Mouse (Mus musculus): ENCODE data around the gene Sertad4. TPM values are rescaled to one million over a fixed set of nuclear protein-coding genes. Genes with fewer than 3 reads are reported as not detected.

The Sertad4 gene
- polyA plus RNA-seq, 1 experiment from 2014 or later = 75.3 TPM

DNA sequence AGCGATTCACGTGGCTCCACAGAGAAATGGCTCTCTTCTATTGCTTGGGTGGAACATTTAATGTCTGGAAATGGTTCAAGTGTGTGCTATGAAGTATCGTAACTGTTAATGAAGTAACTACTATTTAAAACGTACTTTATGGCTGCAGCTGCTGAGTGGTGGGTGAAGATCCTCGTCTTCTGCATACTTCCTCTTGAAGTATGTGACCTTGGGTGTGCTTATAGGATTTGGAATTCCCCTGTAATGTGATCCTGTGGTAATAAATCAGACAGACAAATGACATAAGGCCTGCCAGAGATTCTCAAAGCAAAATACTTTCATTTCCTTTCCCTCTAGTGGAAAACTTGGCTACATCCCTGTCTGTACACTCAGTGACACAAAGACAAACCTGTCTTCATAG, 5.9 kb downstream of the Sertad4 start:
- no peak; the same call in 1 of the 2 replicates for ATAC-seq (ENCODE audit: low FRiP score, low read depth)
- H3K9ac ChIP-seq = no peak overlapping the region
- H3K4me2 ChIP-seq (replicated peaks) = no peak overlapping the region
- H3K4me3 ChIP-seq = no peak overlapping the region
- no peaks in the 10 kb centered on the region for H3K27me3 ChIP-seq
- H3K27ac ChIP-seq = no peak overlapping the region
- H3K9me3 ChIP-seq = no peaks in the 10 kb centered on the region
- H3K4me1 ChIP-seq = peaks cover 47% of the 10 kb centered on the region
- H3K36me3 ChIP-seq = peaks cover 61% of the 10 kb centered on the region
- 44% methylated on average over 5 of the region's 5 CpGs for WGBS

DNA sequence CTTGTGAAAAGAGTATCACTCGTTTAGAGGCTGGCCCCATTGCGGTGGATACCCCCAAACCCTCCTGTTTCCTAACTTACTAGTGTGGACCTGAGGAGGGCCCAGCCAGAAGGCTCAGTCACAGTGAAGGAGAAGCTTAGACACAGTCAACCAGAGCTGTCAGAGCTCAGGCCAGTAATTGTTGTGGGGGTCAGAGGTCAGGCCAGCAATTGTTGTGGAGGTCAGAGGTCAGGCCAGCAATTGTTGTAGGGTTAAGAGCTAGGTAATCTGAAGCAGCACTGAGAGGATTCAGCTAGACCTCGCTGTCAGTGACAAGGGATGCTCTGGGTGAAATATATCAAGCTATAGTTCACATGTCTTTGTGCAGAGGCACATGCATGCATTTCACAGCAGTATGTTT, 8.3 kb downstream of the Sertad4 start:
- WGBS = 73% methylated on average over 3 of the region's 3 CpGs
- no peak for ATAC-seq (ENCODE audit: low FRiP score, low read depth)
- no peaks in the 10 kb centered on the region for H3K9me3 ChIP-seq
- H3K4me1 ChIP-seq = peaks cover 25% of the 10 kb centered on the region
- no peak overlapping the region for H3K4me3 ChIP-seq
- H3K27me3 ChIP-seq = no peaks in the 10 kb centered on the region
- H3K9ac ChIP-seq = no peak overlapping the region
- H3K36me3 ChIP-seq = peaks cover 76% of the 10 kb centered on the region
- no peak overlapping the region for H3K4me2 ChIP-seq (replicated peaks)
- H3K27ac ChIP-seq = no peak overlapping the region

DNA sequence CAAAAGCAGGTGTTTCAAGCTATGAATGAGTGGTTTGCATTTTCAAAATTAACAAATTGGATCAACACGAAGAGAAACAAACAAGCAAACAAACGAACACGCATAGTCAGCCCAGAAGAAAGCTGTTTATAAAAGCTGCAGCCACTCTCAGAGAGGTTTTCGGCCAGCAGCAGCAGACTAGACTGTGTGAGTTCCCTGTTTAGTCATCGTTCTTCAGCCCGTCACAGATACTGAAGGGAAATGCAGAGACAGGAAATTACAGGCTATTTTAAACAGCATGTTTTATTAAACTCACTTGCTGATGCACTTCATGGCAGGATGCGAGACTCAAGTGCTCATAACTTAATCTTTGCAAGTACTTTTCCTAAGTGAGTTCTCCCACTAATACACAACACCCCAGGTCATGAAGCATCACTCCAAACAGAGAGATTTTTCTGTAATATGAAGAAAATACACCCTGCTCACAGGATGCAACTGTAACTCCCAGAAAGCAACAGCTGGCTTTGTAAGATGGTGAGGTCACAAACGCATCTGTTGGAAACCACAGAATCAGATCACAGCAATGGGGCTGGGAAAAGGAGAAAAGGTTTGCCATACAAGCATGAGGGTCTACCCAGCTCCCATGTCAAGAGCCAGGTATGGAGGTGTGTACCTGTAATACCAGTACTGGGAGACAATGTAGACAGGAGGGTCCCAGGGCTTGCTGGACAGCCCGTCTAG, 14.3 kb downstream of the Sertad4 start:
- 59% methylated on average over 9 of the region's 9 CpGs for WGBS
- no peaks in the 10 kb centered on the region for H3K27me3 ChIP-seq
- ATAC-seq (ENCODE audit: low FRiP score, low read depth) = 0 out of 2 replicates have a peak, but pooled peaks have one; percentile 17
- peaks cover 35% of the 10 kb centered on the region for H3K36me3 ChIP-seq
- H3K4me2 ChIP-seq (replicated peaks) = no peak overlapping the region
- H3K9me3 ChIP-seq = no peaks in the 10 kb centered on the region
- peaks cover 10% of the 10 kb centered on the region for H3K4me1 ChIP-seq
- no peak overlapping the region for H3K4me3 ChIP-seq
- H3K9ac ChIP-seq = no peak overlapping the region
- H3K27ac ChIP-seq = peak overlapping the region; percentile 64; the same call in 1 of the 2 replicates

DNA sequence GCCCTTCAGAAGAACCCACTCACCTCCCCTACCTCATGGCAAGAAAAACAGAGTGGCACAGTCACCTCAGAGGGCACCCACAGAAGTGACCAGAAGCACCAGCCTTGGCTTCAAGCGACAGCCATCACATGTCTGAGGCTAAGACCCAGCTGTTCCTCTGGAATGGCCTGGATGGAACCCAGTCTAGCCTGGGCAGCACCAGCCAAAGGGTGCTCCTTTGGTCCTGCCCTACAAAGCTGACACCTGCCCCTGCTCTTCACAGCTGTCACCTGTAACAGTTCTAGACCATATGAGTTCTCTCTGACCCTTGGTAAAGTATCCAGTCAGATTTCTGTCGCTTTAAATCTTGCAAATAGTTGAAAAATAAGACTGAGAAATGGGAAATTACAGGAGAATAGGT, 14.9 kb downstream of the Sertad4 start:
- H3K9me3 ChIP-seq = no peaks in the 10 kb centered on the region
- peaks cover 15% of the 10 kb centered on the region for H3K4me1 ChIP-seq
- H3K27me3 ChIP-seq = no peaks in the 10 kb centered on the region
- peaks cover 29% of the 10 kb centered on the region for H3K36me3 ChIP-seq
- no peak overlapping the region for H3K9ac ChIP-seq
- H3K4me2 ChIP-seq (replicated peaks) = no peak overlapping the region
- H3K4me3 ChIP-seq = no peak overlapping the region
- H3K27ac ChIP-seq = no peak overlapping the region; the same call in 1 of the 2 replicates
- WGBS = 84% methylated on average over 2 of the region's 2 CpGs
- ATAC-seq (ENCODE audit: low FRiP score, low read depth) = no peak

DNA sequence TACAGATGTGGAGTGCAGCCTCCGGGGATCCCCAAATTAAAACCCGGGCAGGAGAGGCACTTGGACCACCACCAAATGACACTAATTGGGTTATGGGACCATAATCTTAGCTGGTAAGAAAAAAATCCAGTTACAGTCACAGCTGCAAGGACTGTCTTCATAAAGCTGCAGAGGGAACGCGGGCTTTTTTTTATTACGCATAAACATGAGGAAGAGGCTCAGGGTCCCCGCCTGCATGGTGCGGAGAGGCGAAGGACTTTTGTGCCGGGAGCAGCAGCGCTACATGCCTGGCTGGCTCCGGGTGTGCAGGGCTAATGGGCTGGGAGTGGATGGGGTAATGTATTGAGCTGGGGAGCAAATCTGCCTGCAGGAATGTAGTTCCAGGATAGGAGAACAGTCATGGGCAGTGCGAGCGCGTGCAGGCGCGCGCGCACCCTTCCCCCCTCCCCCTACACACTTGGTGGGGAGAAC, 20.3 kb downstream of the Sertad4 start:
- Histone ChIP-seq H3K27me3 (peaks cover 7% of the 10 kb centered on the region; the same call in 1 of the 2 replicates), H3K9me3 (no peaks in the 10 kb centered on the region), H3K36me3 (peaks cover 4% of the 10 kb centered on the region; the same call in 1 of the 2 replicates), H3K9ac (peak overlapping the region; percentile 70), H3K4me2 (replicated peaks) (peak overlapping the region; percentile 79), H3K27ac (peak overlapping the region; percentile 94), H3K4me1 (peaks cover 53% of the 10 kb centered on the region), H3K4me3 (peak overlapping the region; percentile 43)
- under 1% methylated on average over 18 of the region's 18 CpGs for WGBS
- ATAC-seq (ENCODE audit: low FRiP score, low read depth) = peak; percentile 74

DNA sequence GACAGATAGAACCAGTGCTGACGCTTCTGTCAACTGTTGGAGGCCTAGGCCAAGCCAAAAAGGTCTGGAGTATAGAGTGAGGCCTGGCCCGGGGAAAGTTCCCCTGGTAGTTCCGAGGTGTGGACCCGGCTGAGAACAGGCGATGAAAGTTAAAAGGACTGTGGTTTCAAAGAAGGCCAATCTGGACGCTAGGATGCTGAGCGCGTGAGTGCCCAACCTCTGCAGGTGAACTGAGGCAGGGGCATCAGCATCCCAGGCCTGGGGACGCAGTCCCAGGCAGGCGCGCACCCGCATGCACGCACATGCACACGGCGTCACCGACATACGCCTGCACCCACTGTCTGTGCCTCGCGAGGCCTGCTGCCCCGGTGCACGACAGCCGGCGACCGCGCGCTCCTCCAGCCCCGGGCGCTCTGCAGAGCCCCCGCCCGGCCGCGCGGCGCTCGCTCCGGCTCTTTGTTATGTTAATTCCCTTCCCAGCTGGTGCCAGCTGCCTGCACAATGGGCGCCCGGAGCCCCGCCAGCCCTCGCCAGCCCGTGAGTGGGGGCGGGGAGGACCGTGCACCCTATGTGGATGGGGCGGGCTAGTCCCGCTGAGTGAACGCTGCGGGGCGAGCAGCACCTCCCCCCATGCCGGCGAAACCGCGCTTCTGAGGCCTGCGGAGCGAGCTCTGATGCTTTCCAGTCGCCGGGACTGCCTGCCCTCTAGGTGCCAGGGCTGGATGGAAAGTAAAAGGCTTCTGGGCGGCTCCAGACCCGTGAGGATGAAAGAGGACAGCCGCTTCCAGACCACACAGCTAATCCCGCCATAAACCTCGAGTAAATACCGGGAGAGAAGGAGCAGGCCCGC, 21.0 kb downstream of the Sertad4 start:
- Histone ChIP-seq H3K27ac (peak overlapping the region; percentile 94), H3K4me2 (replicated peaks) (peak overlapping the region; percentile 79), H3K36me3 (peaks cover 4% of the 10 kb centered on the region; the same call in 1 of the 2 replicates), H3K4me3 (peak overlapping the region; percentile 43), H3K9me3 (no peaks in the 10 kb centered on the region), H3K4me1 (peaks cover 55% of the 10 kb centered on the region), H3K27me3 (peaks cover 7% of the 10 kb centered on the region; the same call in 1 of the 2 replicates), H3K9ac (peak overlapping the region; percentile 70)
- WGBS = 2% methylated on average over 63 of the region's 63 CpGs
- ATAC-seq (ENCODE audit: low FRiP score, low read depth) = peak; percentile 84

DNA sequence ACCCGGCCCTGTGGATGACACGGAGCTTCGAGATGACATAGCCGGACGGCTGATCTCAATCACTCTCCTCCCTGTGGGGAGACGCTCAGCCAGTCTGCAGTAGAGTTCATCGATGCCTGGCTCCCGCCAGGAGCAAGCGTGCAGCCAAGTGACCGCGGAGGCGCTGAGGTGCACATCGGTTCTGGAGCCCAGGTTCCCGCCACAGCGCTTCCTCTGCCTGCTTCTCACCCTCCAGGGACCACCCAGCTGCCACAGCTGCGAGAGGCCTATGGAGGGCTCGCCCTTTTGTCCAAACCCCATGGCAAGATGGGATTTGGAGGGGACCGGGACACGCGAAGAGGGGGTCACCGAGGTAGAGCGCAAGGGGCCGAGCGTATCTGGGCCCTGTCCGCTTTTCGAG, 22.0 kb downstream of the Sertad4 start:
- Histone ChIP-seq H3K9ac (peak overlapping the region; percentile 70; the same call in 1 of the 2 replicates), H3K4me1 (peaks cover 55% of the 10 kb centered on the region), H3K36me3 (peaks cover 4% of the 10 kb centered on the region; the same call in 1 of the 2 replicates), H3K27ac (peak overlapping the region; percentile 94), H3K9me3 (no peaks in the 10 kb centered on the region), H3K27me3 (peaks cover 7% of the 10 kb centered on the region; the same call in 1 of the 2 replicates), H3K4me3 (no peak overlapping the region), H3K4me2 (replicated peaks) (peak overlapping the region; percentile 79; the same call in 1 of the 2 replicates)
- 20% methylated on average over 26 of the region's 26 CpGs for WGBS
- ATAC-seq (ENCODE audit: low FRiP score, low read depth) = no peak

DNA sequence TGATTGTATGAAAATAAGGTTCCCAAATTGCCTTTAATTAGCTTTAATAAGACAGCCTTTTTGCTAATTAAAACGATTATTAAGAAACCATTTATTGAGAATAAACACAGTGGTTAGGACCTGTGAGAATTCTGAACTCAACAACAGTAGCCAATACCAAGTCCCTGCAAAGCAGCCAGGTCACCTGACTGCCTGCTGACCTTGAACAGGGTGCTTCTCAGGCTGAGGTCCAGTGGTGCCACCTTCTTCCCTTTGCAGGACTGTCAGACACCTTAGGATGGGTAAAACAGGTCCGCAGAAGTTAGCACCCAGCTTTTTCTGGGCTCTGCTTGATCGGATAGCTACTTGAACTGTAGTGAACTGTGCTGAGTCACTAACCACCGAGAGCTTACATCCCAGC, 22.5 kb downstream of the Sertad4 start:
- H3K9ac ChIP-seq = no peak overlapping the region
- 36% methylated on average over 4 of the region's 4 CpGs for WGBS
- H3K27me3 ChIP-seq = peaks cover 7% of the 10 kb centered on the region; the same call in 1 of the 2 replicates

DNA sequence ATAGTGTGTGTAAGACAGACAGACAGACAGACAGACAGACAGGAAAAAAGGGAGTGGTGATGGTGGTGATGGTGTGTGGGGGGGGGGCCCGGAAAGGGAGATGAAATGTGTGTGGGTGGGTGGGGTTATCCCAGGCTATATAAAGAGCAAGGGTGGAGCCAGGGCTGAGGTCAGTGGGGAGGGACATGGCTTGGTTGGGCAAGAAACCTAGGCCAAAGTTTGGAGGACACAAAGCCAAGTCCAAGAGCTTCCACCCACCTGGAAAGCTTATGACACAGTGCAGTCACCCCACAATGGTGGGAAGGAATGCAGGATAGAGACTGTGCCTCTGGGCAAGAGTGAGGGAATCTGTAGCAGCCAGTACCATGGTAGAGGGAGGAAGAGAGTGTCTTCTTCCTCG, 23.2 kb downstream of the Sertad4 start:
- WGBS = 58% methylated on average over 2 of the region's 2 CpGs
- Histone ChIP-seq H3K36me3 (no peaks in the 10 kb centered on the region; the same call in 1 of the 2 replicates), H3K27ac (no peak overlapping the region), H3K4me1 (peaks cover 55% of the 10 kb centered on the region), H3K27me3 (peaks cover 7% of the 10 kb centered on the region; the same call in 1 of the 2 replicates), H3K9me3 (no peaks in the 10 kb centered on the region), H3K9ac (no peak overlapping the region), H3K4me2 (replicated peaks) (no peak overlapping the region), H3K4me3 (no peak overlapping the region)
- ATAC-seq (ENCODE audit: low FRiP score, low read depth) = no peak

More for the DNA sequence above, 22.5 kb downstream of the Sertad4 start:
- no peak overlapping the region for H3K4me3 ChIP-seq
- H3K9me3 ChIP-seq = no peaks in the 10 kb centered on the region
- peaks cover 4% of the 10 kb centered on the region; the same call in 1 of the 2 replicates for H3K36me3 ChIP-seq
- peaks cover 55% of the 10 kb centered on the region for H3K4me1 ChIP-seq
- no peak overlapping the region for H3K4me2 ChIP-seq (replicated peaks)
- H3K27ac ChIP-seq = no peak overlapping the region
- ATAC-seq (ENCODE audit: low FRiP score, low read depth) = no peak

DNA sequence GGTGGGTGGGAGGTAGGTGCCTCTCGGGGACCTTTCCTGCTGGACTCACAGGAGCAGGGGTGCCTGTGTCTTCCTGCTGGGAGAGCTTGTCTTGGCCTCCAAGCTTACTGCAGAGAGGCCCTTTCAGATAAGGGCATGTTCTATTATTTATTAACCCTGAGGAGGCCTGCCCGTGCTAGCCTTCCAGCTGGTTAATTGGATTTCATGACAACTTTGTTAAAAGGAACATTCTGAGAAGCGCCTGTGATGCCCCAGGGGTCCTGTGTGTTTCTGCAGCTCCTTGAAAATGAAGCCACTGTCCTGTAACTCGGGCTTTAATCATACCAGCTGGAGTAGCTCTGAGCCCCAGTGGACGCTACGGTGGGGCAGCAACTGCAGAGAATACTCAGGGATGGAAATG, 25.1 kb downstream of the Sertad4 start:
- WGBS = 24% methylated on average over 6 of the region's 6 CpGs
- no peak overlapping the region for H3K4me2 ChIP-seq (replicated peaks)
- no peaks in the 10 kb centered on the region for H3K36me3 ChIP-seq
- H3K27ac ChIP-seq = peak overlapping the region; percentile 49; the same call in 1 of the 2 replicates
- H3K27me3 ChIP-seq = peaks cover 7% of the 10 kb centered on the region; the same call in 1 of the 2 replicates
- no peak overlapping the region for H3K9ac ChIP-seq
- no peak overlapping the region for H3K4me3 ChIP-seq
- ATAC-seq (ENCODE audit: low FRiP score, low read depth) = no peak
- H3K9me3 ChIP-seq = no peaks in the 10 kb centered on the region
- H3K4me1 ChIP-seq = peaks cover 50% of the 10 kb centered on the region

DNA sequence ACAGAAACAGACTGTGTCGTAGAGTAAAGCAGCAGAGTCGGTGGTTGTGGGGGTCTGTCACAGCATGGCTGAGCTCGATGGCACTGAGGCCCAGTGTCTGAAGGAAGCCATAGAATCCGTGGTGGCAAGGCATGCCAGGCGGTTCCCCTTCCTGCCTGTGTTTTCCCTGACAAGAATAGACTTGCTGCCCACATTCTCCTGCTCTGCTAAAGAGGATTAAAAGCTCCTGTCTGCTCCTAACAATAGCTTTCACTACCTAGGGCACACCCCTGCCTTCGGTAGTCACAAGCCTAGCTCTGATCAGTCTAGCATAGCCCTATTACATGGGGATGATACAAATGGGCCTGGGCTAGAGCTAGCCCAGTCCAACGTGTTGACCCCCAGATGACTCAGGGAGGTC, 26.6 kb downstream of the Sertad4 start:
- ATAC-seq (ENCODE audit: low FRiP score, low read depth) = no peak
- H3K27ac ChIP-seq = peak overlapping the region; percentile 10; the same call in 1 of the 2 replicates
- 72% methylated on average over 7 of the region's 7 CpGs for WGBS

DNA sequence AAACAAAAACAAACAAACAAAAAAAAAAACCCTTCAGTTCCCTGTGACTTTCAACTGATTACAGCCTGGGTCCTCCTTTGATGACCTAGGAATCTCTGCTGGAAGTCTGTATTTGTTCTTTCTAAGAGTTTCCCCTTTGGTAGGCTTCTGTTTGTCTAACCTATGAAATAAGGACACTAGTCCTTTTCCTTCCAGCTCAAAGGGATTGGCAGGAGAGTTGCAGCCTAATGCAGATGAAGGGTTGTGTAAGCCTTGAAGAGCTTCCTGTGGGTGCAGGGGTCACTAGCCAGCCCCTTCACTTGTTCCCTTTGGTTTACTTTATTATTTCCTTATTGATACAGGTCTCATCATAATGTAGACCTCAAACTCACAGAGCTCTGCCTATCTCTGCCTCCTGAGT, 27.6 kb downstream of the Sertad4 start:
- no peaks in the 10 kb centered on the region for H3K9me3 ChIP-seq
- H3K4me3 ChIP-seq = no peak overlapping the region
- H3K27me3 ChIP-seq = peaks cover 3% of the 10 kb centered on the region; the same call in 1 of the 2 replicates
- H3K4me2 ChIP-seq (replicated peaks) = no peak overlapping the region
- peaks cover 41% of the 10 kb centered on the region for H3K4me1 ChIP-seq
- no peaks in the 10 kb centered on the region for H3K36me3 ChIP-seq
- H3K9ac ChIP-seq = no peak overlapping the region
- ATAC-seq (ENCODE audit: low FRiP score, low read depth) = no peak
- H3K27ac ChIP-seq = no peak overlapping the region

More for the DNA sequence above, 26.6 kb downstream of the Sertad4 start:
- Histone ChIP-seq H3K9me3 (no peaks in the 10 kb centered on the region), H3K4me2 (replicated peaks) (no peak overlapping the region), H3K9ac (no peak overlapping the region), H3K36me3 (no peaks in the 10 kb centered on the region), H3K4me3 (no peak overlapping the region), H3K4me1 (peaks cover 40% of the 10 kb centered on the region), H3K27me3 (peaks cover 7% of the 10 kb centered on the region; the same call in 1 of the 2 replicates)

All from limb, embryonic 13.5 days (tissue).